Mouse (Mus musculus) gastrocnemius, adult 18-20 months (tissue): Measurements from ENCODE around the gene Pom121l2. TPM values are rescaled to one million over a fixed set of nuclear protein-coding genes. Genes with fewer than 3 reads are reported as not detected.

Source experiments
- DNase-seq: peaks from one replicate; pipeline ENCODE4 v3.0.0; 2021; ENCODE audit warnings: low spot score
- long read RNA-seq, 2 experiments: library from polyadenylated mRNA; stranded (forward); transcript quantifications; one replicate each; pipeline ENCODE4 v2.0.0; 2021
- total RNA-seq, 2 experiments: library from RNA; stranded (reverse); gene quantifications; 2 replicates each; pipeline ENCODE4 v1.2.3; 2021

Gene Pom121l2
- total RNA-seq: not detected
- long read RNA-seq, experiment 1: 0 reads
- long read RNA-seq, experiment 2: 0 reads

GRCm38 (mm10) chr13:21980981-21981802 lies at the start of gene Pom121l2:
Gene Pom121l2 (plus strand): TSS chr13:21981194.
- peak; percentile 25 for DNase-seq

- DNase-seq: no peak
These were observed 49.3 kb upstream of the Pom121l2 start for GRCm38 (mm10) chr13:21931740-21932139.

- DNase-seq: no peak
These were observed 47.1 kb upstream of the Pom121l2 start for GRCm38 (mm10) chr13:21933626-21934548.

- peak; percentile 34 for DNase-seq
These were observed 45.8 kb upstream of the Pom121l2 start for GRCm38 (mm10) chr13:21934982-21935791.

GRCm38 (mm10) chr13:21935833-21936232 lies 45.2 kb upstream of the Pom121l2 start:
- DNase-seq: no peak

GRCm38 (mm10) chr13:21936968-21937367 lies 44.0 kb upstream of the Pom121l2 start:
- DNase-seq: no peak

- peak; percentile 84 for DNase-seq
These were observed 40.8 kb upstream of the Pom121l2 start for GRCm38 (mm10) chr13:21940213-21940612.

GRCm38 (mm10) chr13:21940811-21941321 lies 40.1 kb upstream of the Pom121l2 start:
- peak; percentile 66 for DNase-seq

- no peak for DNase-seq
These were observed 37.4 kb upstream of the Pom121l2 start for GRCm38 (mm10) chr13:21943644-21944043.

- no peak for DNase-seq
These were observed 36.4 kb upstream of the Pom121l2 start for GRCm38 (mm10) chr13:21944592-21944925.

GRCm38 (mm10) chr13:21944926-21945740 lies 35.9 kb upstream of the Pom121l2 start, which contains the start of gene Zfp184:
Gene Zfp184 (plus strand): TSS chr13:21945094.
- peak; percentile 82 for DNase-seq

GRCm38 (mm10) chr13:21969269-21969668 lies 11.7 kb upstream of the Pom121l2 start:
- no peak for DNase-seq

- DNase-seq: no peak
These were observed 11.2 kb upstream of the Pom121l2 start for GRCm38 (mm10) chr13:21969816-21970215.

- no peak for DNase-seq
These were observed 9.4 kb upstream of the Pom121l2 start for GRCm38 (mm10) chr13:21971641-21972040.

GRCm38 (mm10) chr13:21974221-21974725 lies 6.7 kb upstream of the Pom121l2 start:
- DNase-seq: peak; percentile 91

- DNase-seq: peak; percentile 74
These were observed 6.1 kb upstream of the Pom121l2 start for GRCm38 (mm10) chr13:21974726-21975473.

- DNase-seq: no peak
These were observed 804 bp downstream of the Pom121l2 start for GRCm38 (mm10) chr13:21981803-21982193.

GRCm38 (mm10) chr13:21984486-21984885 lies 3.5 kb downstream of the Pom121l2 start:
- DNase-seq: no peak

GRCm38 (mm10) chr13:21992550-21992949 lies 11.6 kb downstream of the Pom121l2 start:
- DNase-seq: no peak
